Mouse (Mus musculus) midbrain, embryonic 15.5 days (tissue): ENCODE results near the gene Prpf38a. TPM values are rescaled to one million over a fixed set of nuclear protein-coding genes. Genes with fewer than 3 reads are reported as not detected.
A peak's percentile ranks its signal among the peaks of the same experiment; 100 is the strongest.

Source experiments
- ATAC-seq: fragments of 200-750 bp; cut with Nextera tagmentation; replicated peaks from 2 replicates; pipeline ENCODE4 v1.8.0; 2017; ENCODE audit warnings: moderate TSS enrichment
- H3K27ac ChIP-seq: fragments of 300-500 bp; sonication (generic); 2 replicates; pipeline ENCODE4 v1.5.1; 2015; ENCODE audit warnings: mild to moderate bottlenecking, inconsistent platforms
- H3K27me3 ChIP-seq: fragments of 300-500 bp; sonication (generic); replicated peaks from 2 replicates; pipeline ENCODE4 v1.6.1; 2015; ENCODE audit warnings: inconsistent platforms
- H3K36me3 ChIP-seq: fragments of 300-500 bp; sonication (generic); replicated peaks from 2 replicates; pipeline ENCODE4 v1.6.1; 2015; ENCODE audit warnings: inconsistent platforms
- H3K4me1 ChIP-seq: fragments of 300-500 bp; sonication (generic); 2 replicates; pipeline ENCODE4 v1.6.1; 2015; ENCODE audit warnings: inconsistent platforms
- H3K4me2 ChIP-seq: fragments of 300-500 bp; sonication (generic); 2 replicates; pipeline ENCODE4 v1.6.1; 2015; ENCODE audit warnings: inconsistent platforms, mild to moderate bottlenecking, moderate library complexity
- H3K4me3 ChIP-seq: fragments of 300-500 bp; sonication (generic); 2 replicates; pipeline ENCODE4 v1.5.1; 2015; ENCODE audit warnings: mild to moderate bottlenecking, inconsistent platforms
- H3K9ac ChIP-seq: fragments of 300-500 bp; sonication (generic); 2 replicates; pipeline ENCODE4 v1.6.1; 2015; ENCODE audit warnings: mild to moderate bottlenecking, inconsistent platforms
- H3K9me3 ChIP-seq: fragments of 300-500 bp; sonication (generic); 2 replicates; pipeline ENCODE4 v1.6.1; 2016; ENCODE audit warnings: inconsistent platforms
- WGBS: fragments of 180-500 bp; shearing (Covaris S2); methylation state at CpG from one replicate; pipeline ENCODE4 v1.1.7; 2015; ENCODE audit warnings: mixed read lengths; 5-methylcytosine and 5-hydroxymethylcytosine counted together
- polyA plus RNA-seq: library from polyadenylated mRNA; unstranded; fragments of >200 nt; fragmentation: Nextera tagmentation; extraction: Ambion mirVana; gene quantifications from 2 replicates; pipeline ENCODE4 v1.2.1, GENCODE M21; 2015

Gene Prpf38a
- polyA plus RNA-seq, 1 experiment from 2014 or later = 77.2 TPM

- H3K36me3 ChIP-seq = no peaks in the 10 kb centered on the region
- H3K27ac ChIP-seq = no peak overlapping the region
- no peaks in the 10 kb centered on the region for H3K27me3 ChIP-seq
- H3K4me3 ChIP-seq = no peak overlapping the region
- 95% methylated on average over 2 of the region's 2 CpGs for WGBS
- no peaks in the 10 kb centered on the region for H3K9me3 ChIP-seq
- H3K4me2 ChIP-seq = no peak overlapping the region
- no peak overlapping the region for H3K9ac ChIP-seq
- no peak for ATAC-seq
- H3K4me1 ChIP-seq = no peaks in the 10 kb centered on the region
These were observed 14.2 kb upstream of the Prpf38a start for GRCm38 (mm10) chr4:108593376-108593775.

- H3K27me3 ChIP-seq = no peaks in the 10 kb centered on the region
- peak overlapping the region; percentile 18; the same call in 1 of the 2 replicates for H3K9ac ChIP-seq
- H3K27ac ChIP-seq = no peak overlapping the region
- peaks cover 9% of the 10 kb centered on the region; the same call in 1 of the 2 replicates for H3K36me3 ChIP-seq
- WGBS = 2% methylated on average over 16 of the region's 16 CpGs
- no peak for ATAC-seq
- H3K4me1 ChIP-seq = peaks cover 23% of the 10 kb centered on the region
- no peaks in the 10 kb centered on the region for H3K9me3 ChIP-seq
- peak overlapping the region; percentile 84 for H3K4me3 ChIP-seq
- peak overlapping the region; percentile 99 for H3K4me2 ChIP-seq
These were observed 741 bp upstream of the Prpf38a start for GRCm38 (mm10) chr4:108579743-108580411.

DNA sequence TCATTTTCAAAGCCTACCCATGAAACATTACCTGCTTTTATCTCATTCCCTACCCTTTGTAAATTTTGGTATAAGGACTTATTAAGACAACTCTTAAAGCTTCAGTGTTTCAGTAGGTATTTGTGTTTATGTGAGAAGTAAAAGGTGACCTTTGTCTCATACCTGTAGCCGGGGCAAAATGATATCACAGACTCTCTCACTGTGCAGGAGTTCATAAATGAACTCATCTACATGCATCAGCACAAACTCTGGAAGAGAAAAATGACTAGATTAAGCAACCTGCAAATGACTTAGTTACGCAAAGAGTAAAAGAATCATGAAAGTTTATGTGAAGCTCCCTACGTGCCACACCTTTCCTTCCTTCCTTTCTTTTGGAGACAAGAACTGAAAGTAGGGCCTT, 6.5 kb downstream of the Prpf38a start:
- Histone ChIP-seq H3K9ac (no peak overlapping the region), H3K4me2 (no peak overlapping the region), H3K36me3 (peaks cover 41% of the 10 kb centered on the region), H3K4me1 (peaks cover 6% of the 10 kb centered on the region), H3K27ac (no peak overlapping the region), H3K27me3 (no peaks in the 10 kb centered on the region), H3K9me3 (no peaks in the 10 kb centered on the region), H3K4me3 (no peak overlapping the region)
- WGBS = 97% methylated on average over 3 of the region's 3 CpGs
- ATAC-seq = no peak

- no peak overlapping the region for H3K4me3 ChIP-seq
- no peak overlapping the region for H3K4me2 ChIP-seq
- H3K27me3 ChIP-seq = no peaks in the 10 kb centered on the region
- H3K9ac ChIP-seq = no peak overlapping the region
- 89% methylated on average over 1 of the region's 1 CpGs for WGBS
- no peak for ATAC-seq
- H3K36me3 ChIP-seq = peaks cover 49% of the 10 kb centered on the region
- H3K9me3 ChIP-seq = no peaks in the 10 kb centered on the region
- H3K4me1 ChIP-seq = no peaks in the 10 kb centered on the region
- no peak overlapping the region for H3K27ac ChIP-seq
These were observed 14.1 kb downstream of the Prpf38a start for GRCm38 (mm10) chr4:108565026-108565425.

DNA sequence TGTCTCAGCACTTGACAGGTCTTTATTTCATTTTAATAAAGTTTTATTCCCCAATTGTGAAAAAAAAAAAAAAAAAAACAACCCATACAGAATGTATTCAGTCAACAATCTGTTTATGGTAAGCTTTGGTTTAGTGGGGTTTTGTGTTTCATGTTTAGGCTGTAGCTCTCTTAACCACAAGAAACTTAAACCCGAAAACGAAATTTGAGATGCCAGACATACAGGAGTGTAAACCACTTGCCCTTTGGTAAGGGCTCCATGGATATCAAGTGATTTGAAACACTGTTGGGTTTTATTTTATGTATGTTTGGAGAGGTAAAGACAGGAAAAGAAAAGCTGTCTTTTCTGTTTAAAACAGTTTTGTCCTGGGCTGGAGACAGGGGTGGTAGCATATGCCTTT, 39.4 kb downstream of the Prpf38a start:
- H3K27ac ChIP-seq = no peak overlapping the region
- H3K4me2 ChIP-seq = no peak overlapping the region
- no peak for ATAC-seq
- no peaks in the 10 kb centered on the region for H3K4me1 ChIP-seq
- H3K9me3 ChIP-seq = no peaks in the 10 kb centered on the region
- H3K4me3 ChIP-seq = no peak overlapping the region
- WGBS = 95% methylated on average over 2 of the region's 2 CpGs
- H3K27me3 ChIP-seq = no peaks in the 10 kb centered on the region
- H3K9ac ChIP-seq = no peak overlapping the region
- H3K36me3 ChIP-seq = peaks cover 6% of the 10 kb centered on the region; the same call in 1 of the 2 replicates

Other genes with a start within 250 kb of the Prpf38a start
- 6.4 TPM in 2 replicates for gene Shisal2a, start 196.0 kb downstream of the Prpf38a start, polyA plus RNA-seq
- gene Gpx7, start 172.4 kb downstream of the Prpf38a start, polyA plus RNA-seq = 25.1 and 29.1 TPM in 2 replicates
- gene Tut4, start 119.9 kb downstream of the Prpf38a start, polyA plus RNA-seq = 58.8 and 70.0 TPM in 2 replicates
- 0.98 and 1.7 TPM in 2 replicates for gene Orc1, start 87 bp upstream of the Prpf38a start, polyA plus RNA-seq
- 19.7 and 24.4 TPM in 2 replicates for gene Cc2d1b, start 40.6 kb upstream of the Prpf38a start, polyA plus RNA-seq
- gene 3110021N24Rik, start 140.3 kb upstream of the Prpf38a start, polyA plus RNA-seq = 1.9 and 2.2 TPM in 2 replicates
- gene Zfyve9, start 201.5 kb upstream of the Prpf38a start, polyA plus RNA-seq = 6.4 TPM in 2 replicates